Mouse (Mus musculus): ENCODE data around the gene Col18a1. TPM values are rescaled to one million over a fixed set of nuclear protein-coding genes. Genes with fewer than 3 reads are reported as not detected.

Gene Col18a1
- polyA plus RNA-seq, 1 experiment from 2014 or later, result 104 TPM

DNA sequence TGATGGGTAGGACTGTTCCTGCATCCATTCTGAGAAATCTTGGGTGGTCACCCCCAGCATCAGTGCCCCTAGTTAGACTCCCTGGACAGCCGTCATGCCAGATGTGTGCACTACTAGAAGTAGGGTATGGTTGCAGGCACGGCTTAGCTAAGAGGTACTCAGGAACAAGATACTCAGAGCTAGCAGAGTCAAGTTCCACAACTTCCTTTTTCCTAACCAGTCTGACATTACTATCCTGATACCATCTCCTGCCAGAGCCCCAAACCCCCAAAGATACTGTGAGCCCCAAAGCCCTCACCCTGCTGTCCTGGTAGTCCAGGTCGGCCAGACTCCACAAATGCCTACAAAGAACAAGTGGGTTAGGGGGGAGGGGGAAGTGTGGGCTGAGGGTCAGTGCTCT, 102.1 kb downstream of the Col18a1 start:
- H3K27ac ChIP-seq (ENCODE audit: low read length), result no peak overlapping the region
- no peaks in the 10 kb centered on the region for H3K27me3 ChIP-seq (ENCODE audit: control insufficient read depth, insufficient read depth, low read depth, low read length)
- H3K36me3 ChIP-seq (ENCODE audit: control insufficient read depth, insufficient read depth), result no peaks in the 10 kb centered on the region; the same call in 1 of the 2 replicates
- H3K4me3 ChIP-seq (ENCODE audit: low read depth, low read length), result no peak overlapping the region
- peaks cover 6% of the 10 kb centered on the region; the same call in 1 of the 2 replicates for H3K4me1 ChIP-seq (ENCODE audit: control insufficient read depth, low read depth, low read length)
- no peak for ATAC-seq (ENCODE audit: low read depth)
- 42% methylated on average over 3 of the region's 3 CpGs for WGBS (ENCODE audit: insufficient replicate concordance)
- no peaks in the 10 kb centered on the region for H3K9me3 ChIP-seq (replicated peaks; ENCODE audit: control insufficient read depth, low read length)
- no peak overlapping the region for H3K9ac ChIP-seq (ENCODE audit: low read depth, low read length)
- no peak overlapping the region for H3K4me2 ChIP-seq (ENCODE audit: low read depth, low read length)

GRCm38 (mm10) chr10:77062393-77063010, 103.8 kb downstream of the Col18a1 start:
- no peak overlapping the region for H3K4me2 ChIP-seq (ENCODE audit: low read depth, low read length)
- no peaks in the 10 kb centered on the region; the same call in 1 of the 2 replicates for H3K36me3 ChIP-seq (ENCODE audit: control insufficient read depth, insufficient read depth)
- H3K9me3 ChIP-seq (replicated peaks; ENCODE audit: control insufficient read depth, low read length), result no peaks in the 10 kb centered on the region
- H3K27ac ChIP-seq (ENCODE audit: low read length), result no peak overlapping the region
- H3K4me3 ChIP-seq (ENCODE audit: low read depth, low read length), result no peak overlapping the region
- no peaks in the 10 kb centered on the region for H3K27me3 ChIP-seq (ENCODE audit: control insufficient read depth, insufficient read depth, low read depth, low read length)
- no peaks in the 10 kb centered on the region; the same call in 1 of the 2 replicates for H3K4me1 ChIP-seq (ENCODE audit: control insufficient read depth, low read depth, low read length)
- 75% methylated on average over 11 of the region's 11 CpGs for WGBS (ENCODE audit: insufficient replicate concordance)
- ATAC-seq (ENCODE audit: low read depth), result no peak
- H3K9ac ChIP-seq (ENCODE audit: low read depth, low read length), result no peak overlapping the region

DNA sequence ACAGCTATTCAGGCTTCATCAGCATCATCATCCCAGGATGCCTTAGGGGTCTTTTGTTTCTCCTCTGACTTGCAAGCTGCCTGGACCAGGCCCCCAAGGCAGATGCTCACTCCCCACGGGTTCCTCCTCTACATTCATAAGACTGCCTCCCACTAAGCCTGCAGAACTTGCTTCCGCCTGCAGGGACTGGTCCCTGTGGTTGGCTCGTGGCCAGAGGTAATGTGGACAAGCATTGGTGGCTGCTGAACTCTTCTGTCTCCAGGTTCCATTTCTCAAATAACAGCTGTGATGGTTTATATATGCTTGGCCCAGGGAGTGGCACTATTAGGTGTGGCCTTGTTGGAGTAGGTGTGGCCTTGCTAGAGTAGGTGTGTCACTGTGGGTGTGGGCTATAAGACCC, 104.9 kb downstream of the Col18a1 start:
- H3K27me3 ChIP-seq (ENCODE audit: control insufficient read depth, insufficient read depth, low read depth, low read length), result no peaks in the 10 kb centered on the region
- WGBS (ENCODE audit: insufficient replicate concordance), result 56% methylated on average over 3 of the region's 3 CpGs
- ATAC-seq (ENCODE audit: low read depth), result no peak
- no peaks in the 10 kb centered on the region; the same call in 1 of the 2 replicates for H3K36me3 ChIP-seq (ENCODE audit: control insufficient read depth, insufficient read depth)
- H3K4me1 ChIP-seq (ENCODE audit: control insufficient read depth, low read depth, low read length), result no peaks in the 10 kb centered on the region; the same call in 1 of the 2 replicates
- H3K27ac ChIP-seq (ENCODE audit: low read length), result no peak overlapping the region
- no peak overlapping the region for H3K9ac ChIP-seq (ENCODE audit: low read depth, low read length)
- no peak overlapping the region for H3K4me2 ChIP-seq (ENCODE audit: low read depth, low read length)
- no peaks in the 10 kb centered on the region for H3K9me3 ChIP-seq (replicated peaks; ENCODE audit: control insufficient read depth, low read length)
- H3K4me3 ChIP-seq (ENCODE audit: low read depth, low read length), result no peak overlapping the region

DNA sequence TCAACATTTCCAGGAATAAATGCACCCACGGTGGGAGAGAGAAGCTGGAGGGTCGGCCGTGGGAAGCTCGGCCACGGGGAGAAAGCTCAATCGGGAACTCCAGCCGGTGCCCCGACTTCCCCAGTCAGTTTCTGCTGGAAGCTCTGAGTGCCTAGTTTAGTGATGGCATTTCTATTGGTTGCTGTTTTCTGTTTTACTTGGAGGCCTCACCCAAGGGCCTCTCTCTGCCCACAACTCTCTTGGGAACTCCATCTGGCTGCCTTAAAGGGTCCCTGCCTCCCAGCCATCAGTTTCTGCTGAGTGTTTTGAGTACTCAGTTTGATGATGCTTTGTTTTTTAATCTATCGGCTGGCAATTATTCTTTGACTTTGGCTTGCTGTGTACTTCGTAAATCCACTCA, 109.6 kb downstream of the Col18a1 start:
- WGBS (ENCODE audit: insufficient replicate concordance), result 72% methylated on average over 10 of the region's 10 CpGs
- ATAC-seq (ENCODE audit: low read depth), result no peak
- H3K27ac ChIP-seq (ENCODE audit: low read length), result no peak overlapping the region

GRCm38 (mm10) chr10:77048606-77049005, 117.7 kb downstream of the Col18a1 start:
- Histone ChIP-seq H3K27me3 (ENCODE audit: control insufficient read depth, insufficient read depth, low read depth, low read length) (no peaks in the 10 kb centered on the region), H3K27ac (ENCODE audit: low read length) (no peak overlapping the region), H3K4me3 (ENCODE audit: low read depth, low read length) (no peak overlapping the region), H3K36me3 (ENCODE audit: control insufficient read depth, insufficient read depth) (peaks cover 10% of the 10 kb centered on the region), H3K4me2 (ENCODE audit: low read depth, low read length) (no peak overlapping the region), H3K4me1 (ENCODE audit: control insufficient read depth, low read depth, low read length) (no peaks in the 10 kb centered on the region), H3K9me3 (replicated peaks; ENCODE audit: control insufficient read depth, low read length) (no peaks in the 10 kb centered on the region), H3K9ac (ENCODE audit: low read depth, low read length) (no peak overlapping the region)
- WGBS (ENCODE audit: insufficient replicate concordance), result 76% methylated on average over 3 of the region's 3 CpGs
- ATAC-seq (ENCODE audit: low read depth), result no peak

More for the DNA sequence above, 109.6 kb downstream of the Col18a1 start:
- H3K36me3 ChIP-seq (ENCODE audit: control insufficient read depth, insufficient read depth), result peaks cover 3% of the 10 kb centered on the region
- H3K9me3 ChIP-seq (replicated peaks; ENCODE audit: control insufficient read depth, low read length), result no peaks in the 10 kb centered on the region
- no peak overlapping the region for H3K4me3 ChIP-seq (ENCODE audit: low read depth, low read length)
- no peaks in the 10 kb centered on the region; the same call in 1 of the 2 replicates for H3K4me1 ChIP-seq (ENCODE audit: control insufficient read depth, low read depth, low read length)
- H3K27me3 ChIP-seq (ENCODE audit: control insufficient read depth, insufficient read depth, low read depth, low read length), result no peaks in the 10 kb centered on the region
- H3K4me2 ChIP-seq (ENCODE audit: low read depth, low read length), result no peak overlapping the region
- H3K9ac ChIP-seq (ENCODE audit: low read depth, low read length), result no peak overlapping the region

GRCm38 (mm10) chr10:77048196-77048595, 118.2 kb downstream of the Col18a1 start:
- Histone ChIP-seq H3K27ac (ENCODE audit: low read length) (no peak overlapping the region), H3K4me2 (ENCODE audit: low read depth, low read length) (no peak overlapping the region), H3K9ac (ENCODE audit: low read depth, low read length) (no peak overlapping the region), H3K27me3 (ENCODE audit: control insufficient read depth, insufficient read depth, low read depth, low read length) (no peaks in the 10 kb centered on the region), H3K4me3 (ENCODE audit: low read depth, low read length) (no peak overlapping the region), H3K9me3 (replicated peaks; ENCODE audit: control insufficient read depth, low read length) (no peaks in the 10 kb centered on the region), H3K4me1 (ENCODE audit: control insufficient read depth, low read depth, low read length) (no peaks in the 10 kb centered on the region), H3K36me3 (ENCODE audit: control insufficient read depth, insufficient read depth) (peaks cover 10% of the 10 kb centered on the region)
- ATAC-seq (ENCODE audit: low read depth), result no peak
- 52% methylated on average over 4 of the region's 4 CpGs for WGBS (ENCODE audit: insufficient replicate concordance)

- Histone ChIP-seq H3K4me3 (ENCODE audit: low read depth, low read length) (no peak overlapping the region), H3K9me3 (replicated peaks; ENCODE audit: control insufficient read depth, low read length) (no peaks in the 10 kb centered on the region), H3K27ac (ENCODE audit: low read length) (no peak overlapping the region), H3K36me3 (ENCODE audit: control insufficient read depth, insufficient read depth) (no peaks in the 10 kb centered on the region), H3K4me2 (ENCODE audit: low read depth, low read length) (no peak overlapping the region), H3K27me3 (ENCODE audit: control insufficient read depth, insufficient read depth, low read depth, low read length) (no peaks in the 10 kb centered on the region), H3K9ac (ENCODE audit: low read depth, low read length) (no peak overlapping the region), H3K4me1 (ENCODE audit: control insufficient read depth, low read depth, low read length) (peaks cover 20% of the 10 kb centered on the region)
- WGBS (ENCODE audit: insufficient replicate concordance), result 73% methylated on average over 8 of the region's 8 CpGs
- no peak for ATAC-seq (ENCODE audit: low read depth)
Observed at GRCm38 (mm10) chr10:77038579-77039174, 127.7 kb downstream of the Col18a1 start.

- no peaks in the 10 kb centered on the region for H3K36me3 ChIP-seq (ENCODE audit: control insufficient read depth, insufficient read depth)
- no peaks in the 10 kb centered on the region for H3K9me3 ChIP-seq (replicated peaks; ENCODE audit: control insufficient read depth, low read length)
- peak overlapping the region; percentile 98; the same call in 1 of the 2 replicates for H3K4me2 ChIP-seq (ENCODE audit: low read depth, low read length)
- ATAC-seq (ENCODE audit: low read depth), result no peak
- no peaks in the 10 kb centered on the region; the same call in 1 of the 2 replicates for H3K27me3 ChIP-seq (ENCODE audit: control insufficient read depth, insufficient read depth, low read depth, low read length)
- WGBS (ENCODE audit: insufficient replicate concordance), result 57% methylated on average over 6 of the region's 6 CpGs
- H3K27ac ChIP-seq (ENCODE audit: low read length), result no peak overlapping the region
- H3K4me3 ChIP-seq (ENCODE audit: low read depth, low read length), result no peak overlapping the region
- H3K9ac ChIP-seq (ENCODE audit: low read depth, low read length), result peak overlapping the region; percentile 37; the same call in 1 of the 2 replicates
- peaks cover 34% of the 10 kb centered on the region for H3K4me1 ChIP-seq (ENCODE audit: control insufficient read depth, low read depth, low read length)
Observed at GRCm38 (mm10) chr10:77035487-77035886, 130.9 kb downstream of the Col18a1 start.

DNA sequence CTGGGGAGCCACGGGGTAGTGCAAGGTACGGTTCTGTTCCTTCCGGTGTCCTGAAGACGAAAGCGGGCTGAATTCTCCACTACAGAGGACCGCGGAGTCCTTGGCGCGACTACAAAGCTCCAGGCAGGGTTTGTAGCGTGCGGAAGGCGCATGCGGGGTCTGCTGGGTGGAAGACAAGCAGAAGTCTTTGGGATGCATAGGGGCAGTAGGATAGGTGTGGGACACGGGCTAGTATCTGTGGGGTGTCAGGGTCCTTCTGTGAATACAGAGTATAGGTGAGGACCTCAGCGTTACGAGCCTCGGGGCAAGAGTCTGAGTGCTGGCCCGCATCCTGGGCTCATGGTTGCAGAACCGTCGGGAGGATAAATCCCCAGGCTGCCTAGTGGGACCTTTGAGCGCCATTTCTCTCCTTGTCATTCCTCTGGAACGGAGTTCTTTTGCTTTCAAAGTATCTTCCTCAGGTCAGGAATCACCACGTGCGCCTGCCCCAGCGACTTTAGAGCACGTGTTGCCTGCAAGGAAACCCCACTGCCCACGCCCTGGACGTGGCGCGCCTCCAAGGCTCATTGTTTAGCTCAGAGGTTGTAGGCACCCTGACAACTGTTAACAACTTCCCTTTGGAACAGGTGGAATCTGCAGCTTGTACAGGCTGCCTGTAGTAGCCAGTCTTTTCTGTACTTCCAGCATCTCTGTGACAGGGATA, 132.9 kb downstream of the Col18a1 start:
- peak overlapping the region; percentile 98 for H3K4me2 ChIP-seq (ENCODE audit: low read depth, low read length)
- peak overlapping the region; percentile 68 for H3K9ac ChIP-seq (ENCODE audit: low read depth, low read length)
- under 1% methylated on average over 30 of the region's 30 CpGs for WGBS (ENCODE audit: insufficient replicate concordance)
- no peak overlapping the region; the same call in 1 of the 2 replicates for H3K27ac ChIP-seq (ENCODE audit: low read length)
- peak overlapping the region; percentile 71 for H3K4me3 ChIP-seq (ENCODE audit: low read depth, low read length)
- peaks cover 34% of the 10 kb centered on the region for H3K4me1 ChIP-seq (ENCODE audit: control insufficient read depth, low read depth, low read length)
- no peaks in the 10 kb centered on the region for H3K9me3 ChIP-seq (replicated peaks; ENCODE audit: control insufficient read depth, low read length)
- H3K36me3 ChIP-seq (ENCODE audit: control insufficient read depth, insufficient read depth), result no peaks in the 10 kb centered on the region
- no peaks in the 10 kb centered on the region; the same call in 1 of the 2 replicates for H3K27me3 ChIP-seq (ENCODE audit: control insufficient read depth, insufficient read depth, low read depth, low read length)
- ATAC-seq (ENCODE audit: low read depth), result peak; percentile 48
